Mouse (Mus musculus) lung, postnatal 10 days (tissue): ENCODE results near the gene Strn.

Experiments used
- DNase-seq: peaks from one replicate; pipeline ENCODE4 v3.0.0; 2021

Gene Strn

GRCm38 (mm10) chr17:78737096-78737495, at the start of gene Strn:
Strn (minus strand) TSS chr17:78737196.
- DNase-seq = no peak

- DNase-seq = no peak
These were observed 41.8 kb upstream of the Strn start for GRCm38 (mm10) chr17:78778765-78779164.

- DNase-seq = no peak
These were observed 35.3 kb upstream of the Strn start for GRCm38 (mm10) chr17:78772317-78772716.

GRCm38 (mm10) chr17:78770932-78771331, 33.9 kb upstream of the Strn start:
- DNase-seq = no peak

GRCm38 (mm10) chr17:78769341-78769740, 32.3 kb upstream of the Strn start:
- DNase-seq = no peak

GRCm38 (mm10) chr17:78768937-78769336, 31.9 kb upstream of the Strn start:
- no peak for DNase-seq

- DNase-seq = no peak
These were observed 30.6 kb upstream of the Strn start for GRCm38 (mm10) chr17:78767546-78767945.

GRCm38 (mm10) chr17:78766084-78766483, 29.1 kb upstream of the Strn start:
- no peak for DNase-seq

GRCm38 (mm10) chr17:78763272-78763671, 26.3 kb upstream of the Strn start:
- no peak for DNase-seq

GRCm38 (mm10) chr17:78752938-78753655, 16.1 kb upstream of the Strn start:
- no peak for DNase-seq

GRCm38 (mm10) chr17:78752064-78752463, 15.1 kb upstream of the Strn start:
- no peak for DNase-seq

- no peak for DNase-seq
These were observed 11.4 kb upstream of the Strn start for GRCm38 (mm10) chr17:78748440-78748839.

- no peak for DNase-seq
These were observed 1.4 kb upstream of the Strn start for GRCm38 (mm10) chr17:78738416-78738815.

GRCm38 (mm10) chr17:78737771-78738170, 775 bp upstream of the Strn start:
- peak; percentile 27 for DNase-seq

- peak; percentile 100 for DNase-seq
These were observed 465 bp downstream of the Strn start for GRCm38 (mm10) chr17:78736473-78736988.

- no peak for DNase-seq
These were observed 1.1 kb downstream of the Strn start for GRCm38 (mm10) chr17:78735731-78736472.

- DNase-seq = no peak
These were observed 2.2 kb downstream of the Strn start for GRCm38 (mm10) chr17:78734806-78735205.

- no peak for DNase-seq
These were observed 4.9 kb downstream of the Strn start for GRCm38 (mm10) chr17:78732056-78732455.

- no peak for DNase-seq
These were observed 10.1 kb downstream of the Strn start for GRCm38 (mm10) chr17:78726746-78727449.

- no peak for DNase-seq
These were observed 12.4 kb downstream of the Strn start for GRCm38 (mm10) chr17:78724461-78725055.

GRCm38 (mm10) chr17:78721690-78722089, 15.3 kb downstream of the Strn start:
- DNase-seq = no peak

GRCm38 (mm10) chr17:78719086-78719485, 17.9 kb downstream of the Strn start:
- no peak for DNase-seq

GRCm38 (mm10) chr17:78710258-78710657, 26.7 kb downstream of the Strn start:
- DNase-seq = no peak
